Mouse (Mus musculus): ENCODE measurements around the gene Vmn1r194.
"Not testable (repeated sequence)": the region's sequence is repeated elsewhere in the genome, so short reads cannot be mapped to it uniquely, and the experiment has no call there.

Gene Vmn1r194

GRCm38 (mm10) chr13:22243915-22244314 is at the start of gene Vmn1r194:
Gene Vmn1r194 (plus strand): TSS chr13:22244215.
- DNase-seq (ENCODE audit: low spot score in 2 of 2), result no peak

- DNase-seq (ENCODE audit: low spot score in 2 of 2), result not testable (repeated sequence)
Observed at GRCm38 (mm10) chr13:22223060-22223459, 21.0 kb upstream of the Vmn1r194 start, which contains the start of gene Vmn1r193. Gene Vmn1r193 (minus strand): TSS chr13:22223160.

- not testable (repeated sequence) for DNase-seq (ENCODE audit: low spot score in 2 of 2)
Observed at GRCm38 (mm10) chr13:22270222-22270621, 26.2 kb downstream of the Vmn1r194 start, which contains the start of gene Vmn1r195. Gene Vmn1r195 (plus strand): TSS chr13:22270522.

- no peak for DNase-seq (ENCODE audit: low spot score in 2 of 2)
Observed at GRCm38 (mm10) chr13:22271721-22272120, 27.7 kb downstream of the Vmn1r194 start.

- DNase-seq (ENCODE audit: low spot score in 2 of 2), result no peak
Observed at GRCm38 (mm10) chr13:22284578-22284977, 40.6 kb downstream of the Vmn1r194 start.

GRCm38 (mm10) chr13:22289620-22290019 is 45.6 kb downstream of the Vmn1r194 start, which contains the start of gene Vmn1r196:
Gene Vmn1r196 (plus strand): TSS chr13:22289920.
- no peak for DNase-seq (ENCODE audit: low spot score in 2 of 2)

Data from frontal cortex, postnatal 36 days (tissue).